Mouse (Mus musculus) Muller cell, postnatal 12 days (primary cell): ENCODE data around the gene Nrde2.

Experiments
- DNase-seq: peaks from one replicate; pipeline ENCODE4 v3.0.0-alpha.2; 2015; ENCODE audit errors: inconsistent ontology term

The Nrde2 gene

DNA sequence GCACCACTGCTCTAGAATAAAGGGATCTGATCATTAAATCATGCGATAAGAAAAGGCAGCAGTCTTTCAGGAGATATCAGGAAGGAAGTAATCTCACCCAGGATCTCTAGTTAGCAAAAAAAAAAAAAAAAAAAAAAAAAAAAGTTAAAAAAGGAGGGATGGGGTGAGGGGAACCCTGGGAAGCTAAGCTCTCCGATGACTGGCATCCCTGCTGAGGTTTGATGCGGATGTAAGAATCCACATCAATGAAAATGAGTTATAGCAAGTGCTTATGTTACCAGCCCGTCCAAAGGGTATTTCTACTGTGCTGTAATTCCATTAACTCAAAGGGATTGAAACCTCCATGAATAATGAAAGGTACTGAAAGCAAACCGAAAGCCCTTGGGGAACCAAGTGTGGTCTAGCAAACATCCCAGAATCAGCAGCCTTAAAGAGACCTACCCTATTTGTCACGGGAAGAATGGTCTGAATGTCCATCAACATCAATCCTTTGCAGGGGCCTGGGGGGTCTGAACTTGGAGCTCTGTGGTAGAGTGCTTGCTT, 19.5 kb upstream of the Nrde2 start:
- DNase-seq = no peak

- DNase-seq = peak; percentile 74
These were observed 17.1 kb upstream of the Nrde2 start for GRCm38 (mm10) chr12:100176469-100177056.

GRCm38 (mm10) chr12:100172481-100172880, 13.0 kb upstream of the Nrde2 start:
- DNase-seq = no peak

- DNase-seq = peak; percentile 52
These were observed 8.7 kb upstream of the Nrde2 start for GRCm38 (mm10) chr12:100167931-100168871.

- no peak for DNase-seq
These were observed 8.0 kb upstream of the Nrde2 start for GRCm38 (mm10) chr12:100167502-100167901.

GRCm38 (mm10) chr12:100166939-100167338, 7.5 kb upstream of the Nrde2 start:
- DNase-seq = no peak

DNA sequence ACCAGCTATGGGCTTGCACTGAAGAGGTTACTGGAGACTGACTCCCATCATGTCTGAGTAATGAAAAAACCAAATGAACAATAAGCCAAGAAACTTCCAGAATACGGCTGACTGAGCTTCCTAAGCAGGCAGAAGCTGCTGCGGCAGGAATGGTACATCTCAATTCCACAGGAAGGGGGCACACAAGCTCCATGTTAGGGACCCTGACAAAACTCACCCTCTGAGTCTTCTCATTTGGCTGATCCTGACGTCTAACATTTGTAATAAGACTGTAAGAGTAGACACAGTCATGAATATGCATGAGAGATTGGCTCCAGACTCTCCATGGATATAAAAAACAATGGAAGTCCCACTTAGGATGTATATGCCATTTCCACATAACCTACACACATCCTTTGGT, 6.7 kb upstream of the Nrde2 start:
- peak; percentile 53 for DNase-seq

GRCm38 (mm10) chr12:100164991-100165500, 5.6 kb upstream of the Nrde2 start:
- no peak for DNase-seq

GRCm38 (mm10) chr12:100152466-100152865, 7.0 kb downstream of the Nrde2 start:
- no peak for DNase-seq

DNA sequence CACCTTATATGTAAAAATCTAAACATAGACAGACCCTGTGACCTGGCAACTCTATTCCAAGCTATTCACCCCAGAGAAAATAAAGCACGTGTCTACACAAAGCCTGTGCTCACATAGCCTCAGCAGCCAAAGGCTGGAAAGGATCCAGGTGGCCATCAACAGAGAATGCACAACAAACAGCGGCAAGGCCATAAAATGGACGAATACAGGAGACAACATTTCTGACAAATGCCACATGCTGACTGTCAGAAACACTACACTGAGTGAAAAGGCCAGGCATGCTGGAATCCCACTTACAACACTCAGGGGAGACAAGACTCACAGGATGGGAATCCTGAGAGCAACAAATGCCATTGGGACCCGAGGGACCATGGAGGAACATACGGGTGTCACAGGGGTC, 15.2 kb downstream of the Nrde2 start:
- no peak for DNase-seq

GRCm38 (mm10) chr12:100143737-100144136, 15.7 kb downstream of the Nrde2 start:
- DNase-seq = no peak

DNA sequence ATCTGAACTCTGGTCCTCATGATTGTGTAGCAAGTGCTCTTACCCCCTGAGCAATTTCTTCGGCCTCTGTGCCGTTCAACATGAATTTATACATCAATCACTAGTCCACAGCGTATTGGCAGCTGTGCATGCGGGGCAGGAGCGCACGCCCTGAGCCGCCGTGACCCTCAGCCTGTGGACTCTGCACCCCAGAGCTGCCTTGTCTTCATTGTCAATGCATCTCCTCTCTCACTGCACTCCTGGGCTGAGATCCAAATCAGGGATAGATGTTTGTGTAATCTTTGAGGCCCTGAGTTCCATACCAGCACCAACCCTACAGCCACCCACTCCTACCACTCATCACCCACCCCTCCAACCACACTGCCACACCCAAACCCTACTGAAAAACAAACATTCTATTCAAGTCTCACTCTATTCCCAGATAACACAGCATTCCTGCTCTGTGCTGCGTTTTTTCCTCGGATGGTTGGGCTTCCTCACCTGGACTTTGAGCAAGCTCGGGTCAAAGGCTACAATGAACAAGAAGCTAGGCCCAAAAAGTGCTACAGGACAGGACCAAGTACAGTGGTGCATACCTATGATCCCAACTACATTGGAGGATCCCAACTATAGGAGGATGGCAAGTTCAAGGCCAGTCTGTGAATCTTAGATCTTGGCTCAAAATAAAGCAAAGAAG, 16.5 kb downstream of the Nrde2 start:
- DNase-seq = no peak

DNA sequence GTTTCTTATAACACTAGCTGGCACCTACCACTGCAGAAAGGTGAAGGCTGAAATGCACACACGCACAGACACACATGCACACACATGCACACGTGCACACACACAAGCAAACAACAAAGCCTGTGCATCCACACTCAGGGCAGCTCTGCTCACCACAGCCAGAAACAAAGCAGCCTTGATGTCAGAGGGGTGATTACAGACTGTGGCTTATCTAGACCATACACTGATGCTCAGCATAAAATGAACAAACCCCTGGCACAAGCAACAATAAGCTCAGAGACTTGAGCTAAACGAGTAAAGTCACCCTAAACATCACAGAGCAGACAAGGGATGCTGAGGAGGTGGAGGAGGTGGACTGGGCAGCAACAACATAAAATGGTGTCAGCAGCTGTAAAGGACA, 24.3 kb downstream of the Nrde2 start:
- no peak for DNase-seq

DNA sequence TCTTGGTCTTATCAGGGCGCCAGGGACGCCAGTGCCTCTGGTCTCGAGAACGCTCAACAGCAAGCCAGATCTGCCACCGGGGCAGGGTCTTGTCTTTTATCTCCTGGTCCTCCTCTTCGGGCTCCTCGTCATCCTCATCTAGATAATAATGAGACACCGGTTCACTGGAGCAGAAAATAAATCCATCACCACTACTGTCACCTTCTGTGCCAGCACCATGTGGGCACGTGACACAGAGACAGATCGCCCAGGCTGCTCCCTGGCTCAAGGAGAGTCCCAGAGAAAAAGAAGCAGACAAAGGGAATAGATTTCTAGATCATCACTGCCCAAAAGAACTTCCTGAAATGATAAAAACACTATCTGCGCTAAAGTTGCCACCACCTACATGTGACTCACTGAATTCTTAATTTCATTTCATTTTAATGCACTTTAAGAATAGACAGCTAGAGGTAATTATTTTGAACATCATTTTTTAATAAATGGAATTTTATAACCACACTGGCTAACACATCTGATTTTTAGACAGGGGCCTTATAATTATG, 25.0 kb downstream of the Nrde2 start:
- no peak for DNase-seq

DNA sequence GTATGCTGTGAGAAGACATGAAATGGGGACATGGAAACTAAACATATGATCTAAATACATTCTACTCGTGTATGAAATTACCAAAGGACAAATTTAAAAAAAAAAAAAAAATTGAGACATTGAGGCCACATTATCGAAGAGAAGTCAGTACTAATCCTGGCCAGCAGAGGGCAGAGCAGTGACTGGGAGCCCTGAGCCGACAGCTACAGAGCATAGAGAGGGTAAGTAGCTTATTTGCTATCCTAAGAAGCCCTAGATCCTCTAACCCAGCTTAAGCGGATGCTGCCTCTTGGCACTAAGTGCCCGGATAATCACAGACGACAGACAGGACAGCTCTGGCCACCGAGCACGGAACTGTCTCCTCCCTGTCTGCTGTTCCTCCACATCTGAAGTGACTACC, 27.8 kb downstream of the Nrde2 start:
- peak; percentile 22 for DNase-seq

DNA sequence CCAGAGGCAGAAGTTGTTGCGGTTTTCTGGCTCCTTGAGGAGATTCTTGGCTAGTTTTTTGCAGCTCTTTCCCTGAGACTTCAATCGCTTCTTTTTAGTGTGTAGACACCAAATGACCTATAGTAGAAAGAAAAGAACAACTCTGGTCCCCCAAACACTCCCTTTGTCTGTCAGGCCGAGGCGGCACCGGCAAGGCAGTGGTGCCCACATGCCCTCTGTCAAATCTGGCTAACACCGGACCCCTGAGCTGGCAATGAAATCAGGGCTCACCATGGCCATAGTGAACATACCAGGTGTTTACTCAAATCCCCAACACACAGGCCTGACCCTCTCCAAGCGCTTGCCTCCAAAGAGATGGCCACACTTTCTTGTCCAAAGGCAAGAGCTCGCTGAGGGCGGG, 28.3 kb downstream of the Nrde2 start:
- no peak for DNase-seq

- DNase-seq = no peak
These were observed 30.5 kb downstream of the Nrde2 start for GRCm38 (mm10) chr12:100128961-100129360.

GRCm38 (mm10) chr12:100128522-100128921, 30.9 kb downstream of the Nrde2 start:
- no peak for DNase-seq

GRCm38 (mm10) chr12:100127866-100128480, 31.5 kb downstream of the Nrde2 start:
- DNase-seq = no peak

DNA sequence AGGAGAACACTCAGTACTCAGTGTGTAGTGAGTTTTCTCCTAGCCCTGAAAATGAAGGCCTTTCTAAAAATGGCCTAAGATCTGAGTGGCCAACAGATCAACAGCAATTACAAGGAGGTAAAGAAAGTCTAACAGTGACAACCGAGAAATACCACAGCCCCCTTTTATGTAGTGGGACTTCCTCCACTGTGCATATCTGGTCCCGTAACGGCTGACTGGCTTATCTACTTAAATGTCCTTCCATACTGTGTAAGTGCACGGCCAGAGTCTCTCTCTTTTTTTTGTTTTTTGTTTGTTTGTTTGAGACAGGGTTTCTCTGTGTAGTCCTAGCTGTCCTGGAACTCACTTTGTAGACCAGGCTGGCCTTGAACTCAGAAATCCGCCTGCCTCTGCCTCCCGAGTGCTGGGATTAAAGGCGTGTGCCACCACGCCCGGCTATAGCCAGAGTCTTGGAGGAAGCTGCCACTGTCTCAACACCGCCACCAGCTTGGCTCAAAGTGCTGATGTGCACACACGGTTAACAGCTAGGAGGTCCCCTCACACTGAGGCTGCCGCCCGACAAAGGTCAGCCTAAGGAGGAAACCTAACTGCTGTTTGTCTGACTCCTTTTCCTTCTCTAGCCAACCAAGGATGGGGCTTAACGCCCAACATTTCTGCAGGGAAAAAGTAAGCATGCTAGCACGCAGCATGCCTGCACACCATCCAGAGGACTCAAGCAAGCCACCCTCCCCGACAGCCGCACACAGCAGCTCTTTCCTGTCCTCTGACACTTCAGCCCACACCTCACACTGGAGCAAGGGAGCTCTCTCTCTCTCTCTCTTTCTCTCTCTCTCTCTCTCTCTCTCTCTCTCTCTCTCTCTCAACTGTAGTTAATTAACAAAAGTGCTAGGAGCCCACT, 32.2 kb downstream of the Nrde2 start:
- no peak for DNase-seq
